Mouse (Mus musculus): ENCODE results near the gene Hspb6. TPM values are rescaled to one million over a fixed set of nuclear protein-coding genes. Genes with fewer than 3 reads are reported as not detected.
A peak's percentile ranks its signal among the peaks of the same experiment; 100 is the strongest.

Hspb6 gene
- polyA plus RNA-seq (2014; fragmentation: Nextera tagmentation; extraction: Ambion mirVana) = 8.6 and 10.1 TPM in 2 replicates

DNA sequence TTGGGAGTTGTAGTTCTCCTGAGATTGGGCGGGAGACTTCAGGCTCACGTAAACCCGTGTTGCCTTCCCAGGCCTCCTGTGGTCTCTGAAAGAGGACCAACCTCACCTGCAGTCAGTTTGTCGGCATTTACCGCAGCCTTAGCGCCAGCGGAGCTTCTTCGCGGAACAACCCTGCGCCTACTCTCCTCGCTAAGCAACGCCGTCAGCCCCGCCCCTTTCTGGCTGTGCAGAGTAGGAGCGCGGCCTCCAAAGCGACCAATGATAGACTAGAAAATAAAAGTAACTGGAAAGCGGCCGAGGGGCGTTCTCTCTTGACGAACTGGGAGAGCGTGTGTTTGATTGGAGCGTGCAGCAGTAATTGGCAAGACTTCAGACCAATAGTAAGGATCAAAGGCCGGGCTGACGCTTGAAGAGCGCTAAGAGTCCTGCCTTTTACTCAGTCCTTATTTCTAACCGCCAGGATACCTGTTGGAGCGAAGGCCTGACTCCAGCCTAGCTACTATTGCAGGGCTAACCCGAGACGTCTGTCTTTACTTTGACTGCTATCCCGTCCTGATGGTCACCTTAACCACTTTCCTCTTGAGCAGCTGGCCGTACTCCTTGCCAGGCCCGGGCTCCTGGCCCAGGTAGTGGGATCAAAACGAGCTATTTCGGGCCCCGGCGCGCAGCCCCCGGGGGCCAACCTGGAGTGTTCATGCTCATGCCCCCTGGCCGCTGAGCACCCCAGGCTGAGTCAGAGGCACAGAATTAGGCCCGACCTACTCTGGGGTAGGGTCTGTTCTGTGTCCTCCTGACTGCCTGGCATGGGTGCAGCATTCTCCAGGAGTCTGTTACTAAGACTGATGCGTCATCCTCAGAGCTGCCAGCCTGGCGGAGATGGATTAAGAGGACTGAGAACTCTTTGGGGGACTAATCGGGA is at the start of gene Hspb6, which contains the start of gene Proser3:
Gene Hspb6, plus strand, starts transcription at position 77 of the 919 bp plus-strand sequence.
Gene Proser3, minus strand, starts transcription at position 198 of the 919 bp plus-strand sequence.
- DNase-seq (ENCODE audit: low spot score) = peak; percentile 100
- H3K36me3 ChIP-seq (ENCODE audit: control insufficient read depth, insufficient read depth, low read length) = peaks cover 43% of the 10 kb centered on the region

DNA sequence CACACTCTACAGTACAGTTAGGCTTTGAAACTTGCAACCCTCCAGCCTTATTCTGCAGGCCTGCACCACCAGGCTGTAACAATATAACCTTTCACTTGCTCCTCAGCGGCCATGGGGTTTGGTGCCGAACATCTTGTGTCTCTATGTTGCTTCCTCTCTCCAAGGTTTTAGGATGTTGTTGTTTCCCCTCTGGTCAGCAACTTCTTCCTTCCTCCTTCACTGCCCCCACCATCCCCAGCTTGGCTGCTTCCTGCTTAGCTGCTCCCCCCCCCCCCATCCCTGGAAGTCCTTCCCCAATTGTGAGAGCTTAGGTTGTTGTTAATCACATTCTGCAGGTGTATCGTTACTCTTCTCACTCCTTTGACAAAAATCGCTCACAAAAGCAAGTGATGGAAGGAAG is 43.9 kb upstream of the Hspb6 start:
- no peaks in the 10 kb centered on the region for H3K36me3 ChIP-seq (ENCODE audit: control insufficient read depth, insufficient read depth, low read length)
- no peak overlapping the region for H3K9ac ChIP-seq (ENCODE audit: low read length)
- no peaks in the 10 kb centered on the region for H3K27me3 ChIP-seq (replicated peaks; ENCODE audit: control insufficient read depth, insufficient read depth, low read length)
- 82% methylated on average over 4 of the region's 4 CpGs for WGBS
- no peak overlapping the region for H3K4me2 ChIP-seq (ENCODE audit: low read length)
- no peak overlapping the region for H3K4me3 ChIP-seq (ENCODE audit: low read depth, low read length)
- H3K27ac ChIP-seq (ENCODE audit: low read depth, low read length) = no peak overlapping the region
- ATAC-seq (no peak), DNase-seq (ENCODE audit: low spot score) (no peak)
- no peaks in the 10 kb centered on the region for H3K4me1 ChIP-seq (ENCODE audit: control insufficient read depth, insufficient read depth, low read length)
- H3K9me3 ChIP-seq (replicated peaks; ENCODE audit: control insufficient read depth, low read length) = no peaks in the 10 kb centered on the region

More for the DNA sequence above, at the start of gene Hspb6, which contains the start of gene Proser3:
- H3K27ac ChIP-seq (ENCODE audit: low read depth, low read length) = peak within 1 kb of the TSS; percentile 88
- H3K4me1 ChIP-seq (ENCODE audit: control insufficient read depth, insufficient read depth, low read length) = peaks cover 10% of the 10 kb centered on the region; the same call in 1 of the 2 replicates
- peak; percentile 97 for ATAC-seq
- H3K4me3 ChIP-seq (ENCODE audit: low read depth, low read length) = peak within 1 kb of the TSS; percentile 47
- WGBS = 1% methylated on average over 44 of the region's 44 CpGs
- H3K27me3 ChIP-seq (replicated peaks; ENCODE audit: control insufficient read depth, insufficient read depth, low read length) = no peaks in the 10 kb centered on the region
- peak within 1 kb of the TSS; percentile 77 for H3K4me2 ChIP-seq (ENCODE audit: low read length)
- H3K9me3 ChIP-seq (replicated peaks; ENCODE audit: control insufficient read depth, low read length) = no peaks in the 10 kb centered on the region
- H3K9ac ChIP-seq (ENCODE audit: low read length) = peak within 1 kb of the TSS; percentile 59

DNA sequence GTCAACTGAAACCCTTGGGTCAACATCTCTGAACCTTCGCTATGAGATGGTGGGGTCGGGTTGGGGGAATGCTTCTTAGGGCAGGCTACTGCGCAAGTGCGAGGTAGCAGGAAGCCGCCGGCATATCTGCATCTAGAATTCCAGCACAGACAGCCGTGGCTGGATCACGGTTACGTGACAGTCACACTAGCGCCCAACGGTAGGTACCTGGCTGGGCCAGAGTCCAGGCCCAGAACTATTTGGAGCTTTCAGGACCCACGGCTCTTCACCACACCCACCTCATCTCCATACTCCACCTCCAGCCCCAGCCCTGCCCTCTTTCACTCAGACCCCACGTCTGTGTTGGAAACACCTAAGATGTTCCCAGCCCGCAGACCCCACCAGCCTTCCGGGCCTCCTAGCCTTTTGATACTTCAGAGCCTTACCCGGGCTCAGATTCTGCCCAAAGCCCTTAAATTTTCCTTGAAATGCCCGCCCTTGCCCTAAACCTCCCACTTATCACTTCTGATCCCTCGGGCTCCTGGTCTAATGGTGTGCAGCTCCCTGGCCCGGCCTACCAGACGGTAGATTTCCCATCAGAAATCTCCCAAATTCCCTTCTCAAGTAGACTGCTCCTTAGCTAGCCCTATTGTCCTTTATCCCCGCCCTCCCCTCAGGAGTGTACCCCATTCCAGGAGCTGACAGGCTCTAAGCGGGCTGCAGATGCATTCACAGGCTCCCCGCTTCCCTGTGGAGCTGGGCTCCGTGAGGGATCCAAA is 36.8 kb upstream of the Hspb6 start:
- H3K27ac ChIP-seq (ENCODE audit: low read depth, low read length) = no peak overlapping the region
- no peaks in the 10 kb centered on the region for H3K27me3 ChIP-seq (replicated peaks; ENCODE audit: control insufficient read depth, insufficient read depth, low read length)
- no peak overlapping the region for H3K9ac ChIP-seq (ENCODE audit: low read length)
- ATAC-seq (no peak), DNase-seq (ENCODE audit: low spot score) (no peak)
- no peaks in the 10 kb centered on the region for H3K4me1 ChIP-seq (ENCODE audit: control insufficient read depth, insufficient read depth, low read length)
- WGBS = 57% methylated on average over 24 of the region's 24 CpGs
- no peaks in the 10 kb centered on the region for H3K9me3 ChIP-seq (replicated peaks; ENCODE audit: control insufficient read depth, low read length)
- H3K4me2 ChIP-seq (ENCODE audit: low read length) = no peak overlapping the region
- no peaks in the 10 kb centered on the region for H3K36me3 ChIP-seq (ENCODE audit: control insufficient read depth, insufficient read depth, low read length)
- no peak overlapping the region for H3K4me3 ChIP-seq (ENCODE audit: low read depth, low read length)

DNA sequence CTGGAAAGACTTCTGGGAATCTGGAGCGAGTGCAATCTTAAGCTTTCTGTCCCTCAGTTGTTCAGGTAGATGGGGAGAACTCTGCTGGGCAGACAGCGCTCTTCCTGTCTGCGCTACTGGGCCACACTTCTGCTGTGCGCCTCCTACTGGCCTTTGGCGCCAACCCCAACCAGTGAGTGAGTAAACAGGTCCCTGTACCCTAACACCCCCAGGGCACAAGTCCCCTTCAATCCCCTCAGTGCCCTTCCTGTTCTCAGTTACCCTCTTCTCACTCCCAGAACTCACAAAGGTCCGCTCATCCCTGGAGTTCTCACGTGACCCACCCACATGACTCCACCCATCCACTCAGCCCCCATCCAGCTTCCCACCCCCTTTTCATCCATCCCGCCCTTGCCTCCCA is 33.7 kb upstream of the Hspb6 start:
- H3K4me3 ChIP-seq (ENCODE audit: low read depth, low read length) = no peak overlapping the region
- H3K4me1 ChIP-seq (ENCODE audit: control insufficient read depth, insufficient read depth, low read length) = no peaks in the 10 kb centered on the region
- no peak overlapping the region for H3K9ac ChIP-seq (ENCODE audit: low read length)
- WGBS = 39% methylated on average over 8 of the region's 8 CpGs
- H3K27me3 ChIP-seq (replicated peaks; ENCODE audit: control insufficient read depth, insufficient read depth, low read length) = no peaks in the 10 kb centered on the region
- no peak for DNase-seq (ENCODE audit: low spot score)
- peaks cover 14% of the 10 kb centered on the region for H3K36me3 ChIP-seq (ENCODE audit: control insufficient read depth, insufficient read depth, low read length)
- ATAC-seq = no peak
- no peaks in the 10 kb centered on the region for H3K9me3 ChIP-seq (replicated peaks; ENCODE audit: control insufficient read depth, low read length)
- no peak overlapping the region for H3K4me2 ChIP-seq (ENCODE audit: low read length)
- H3K27ac ChIP-seq (ENCODE audit: low read depth, low read length) = no peak overlapping the region

DNA sequence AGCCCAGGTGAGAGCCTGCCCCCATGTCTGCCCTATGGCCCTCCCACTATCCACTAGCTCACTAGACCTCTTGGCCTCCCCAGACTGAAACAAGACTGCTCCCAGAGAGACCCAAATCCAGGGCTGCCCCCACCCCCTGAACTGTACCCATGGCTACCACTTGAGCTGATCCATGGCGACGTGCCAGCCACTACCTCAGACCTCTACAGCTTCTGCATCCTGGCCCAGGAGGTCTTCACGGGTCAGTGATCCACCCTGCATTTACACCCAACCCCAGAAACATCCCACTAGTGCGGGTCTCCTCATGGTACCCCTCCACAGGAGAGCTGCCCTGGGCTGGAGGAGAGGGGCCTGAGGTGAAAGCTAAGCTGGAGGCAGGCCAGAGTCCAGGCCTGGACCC is 31.6 kb upstream of the Hspb6 start:
- Histone ChIP-seq H3K4me2 (ENCODE audit: low read length) (no peak overlapping the region), H3K27ac (ENCODE audit: low read depth, low read length) (no peak overlapping the region), H3K9ac (ENCODE audit: low read length) (no peak overlapping the region), H3K27me3 (replicated peaks; ENCODE audit: control insufficient read depth, insufficient read depth, low read length) (no peaks in the 10 kb centered on the region), H3K4me1 (ENCODE audit: control insufficient read depth, insufficient read depth, low read length) (no peaks in the 10 kb centered on the region), H3K36me3 (ENCODE audit: control insufficient read depth, insufficient read depth, low read length) (peaks cover 35% of the 10 kb centered on the region), H3K9me3 (replicated peaks; ENCODE audit: control insufficient read depth, low read length) (no peaks in the 10 kb centered on the region), H3K4me3 (ENCODE audit: low read depth, low read length) (no peak overlapping the region)
- DNase-seq (ENCODE audit: low spot score) = peak; percentile 33
- 0 out of 2 replicates have a peak, but pooled peaks have one; percentile 33 for ATAC-seq
- WGBS = 59% methylated on average over 4 of the region's 4 CpGs

DNA sequence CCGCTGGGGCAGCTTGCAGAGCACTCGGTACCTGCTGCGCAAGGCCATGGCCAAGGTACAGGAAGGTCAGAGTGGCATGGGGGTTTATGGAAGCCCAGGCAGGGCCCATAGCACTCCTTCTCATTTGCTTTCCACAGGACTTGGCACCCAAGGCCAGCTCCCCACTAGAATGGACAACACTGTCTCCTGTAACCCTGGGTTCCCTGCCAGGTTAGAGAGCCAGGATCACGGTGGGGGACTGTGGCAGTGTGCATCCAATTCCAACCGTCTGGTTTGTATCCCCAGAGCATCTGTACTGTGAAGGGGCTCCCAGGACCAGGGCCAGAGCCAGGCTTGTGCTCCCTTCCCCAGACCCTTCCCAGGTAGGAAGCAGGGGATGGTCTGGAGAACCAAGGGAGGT is 31.1 kb upstream of the Hspb6 start:
- Histone ChIP-seq H3K27me3 (replicated peaks; ENCODE audit: control insufficient read depth, insufficient read depth, low read length) (no peaks in the 10 kb centered on the region), H3K9ac (ENCODE audit: low read length) (no peak overlapping the region), H3K4me1 (ENCODE audit: control insufficient read depth, insufficient read depth, low read length) (no peaks in the 10 kb centered on the region), H3K27ac (ENCODE audit: low read depth, low read length) (0 out of 2 replicates have a peak overlapping the region, but pooled peaks have one; percentile 39), H3K4me2 (ENCODE audit: low read length) (no peak overlapping the region), H3K36me3 (ENCODE audit: control insufficient read depth, insufficient read depth, low read length) (peaks cover 39% of the 10 kb centered on the region), H3K4me3 (ENCODE audit: low read depth, low read length) (no peak overlapping the region), H3K9me3 (replicated peaks; ENCODE audit: control insufficient read depth, low read length) (no peaks in the 10 kb centered on the region)
- no peak for DNase-seq (ENCODE audit: low spot score)
- 78% methylated on average over 5 of the region's 5 CpGs for WGBS
- ATAC-seq = 0 out of 2 replicates have a peak, but pooled peaks have one; percentile 10

DNA sequence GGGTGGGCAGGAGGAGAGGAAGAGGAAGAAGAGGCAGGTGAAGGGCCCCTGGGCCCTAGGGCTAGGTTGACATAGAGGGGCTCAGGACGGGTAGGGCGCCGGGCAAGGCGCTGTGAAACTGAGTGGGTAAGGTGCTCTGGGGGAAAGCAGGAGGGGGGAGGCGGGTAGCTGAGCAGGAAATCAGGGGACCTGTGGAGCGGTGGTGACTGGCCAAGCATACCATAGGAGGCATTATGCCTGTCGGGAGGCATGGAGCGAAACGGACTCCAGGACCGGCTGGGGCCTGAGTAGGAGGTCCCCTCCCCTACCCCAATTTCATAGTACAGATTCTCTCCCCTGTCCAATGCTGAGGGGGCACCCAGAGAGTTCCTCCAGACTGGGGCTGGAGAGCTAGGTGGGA is 29.1 kb upstream of the Hspb6 start:
- WGBS = 87% methylated on average over 10 of the region's 10 CpGs
- H3K36me3 ChIP-seq (ENCODE audit: control insufficient read depth, insufficient read depth, low read length) = peaks cover 59% of the 10 kb centered on the region

DNA sequence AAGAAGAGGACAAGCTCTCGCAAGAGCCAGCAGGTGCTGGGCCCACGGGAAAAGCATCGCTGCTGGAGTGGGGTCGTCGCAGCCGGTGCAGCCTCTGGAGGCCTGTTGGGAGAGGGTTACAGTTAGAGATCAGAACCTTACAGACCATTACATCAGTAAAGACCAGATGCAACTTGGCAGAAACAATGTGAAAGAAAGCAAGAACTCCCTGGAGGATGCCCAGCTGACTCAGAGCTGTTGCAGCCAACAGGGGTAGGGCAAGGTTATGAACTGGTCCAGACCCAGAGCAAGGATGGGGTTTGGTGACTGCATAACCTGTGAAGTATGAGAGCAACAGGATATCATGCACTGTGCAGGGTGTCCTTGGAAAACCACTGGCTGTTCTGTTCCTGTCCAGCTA is 27.5 kb upstream of the Hspb6 start:
- H3K27ac ChIP-seq (ENCODE audit: low read depth, low read length) = no peak overlapping the region
- no peak overlapping the region for H3K4me3 ChIP-seq (ENCODE audit: low read depth, low read length)
- H3K9me3 ChIP-seq (replicated peaks; ENCODE audit: control insufficient read depth, low read length) = no peaks in the 10 kb centered on the region
- H3K27me3 ChIP-seq (replicated peaks; ENCODE audit: control insufficient read depth, insufficient read depth, low read length) = no peaks in the 10 kb centered on the region
- peaks cover 76% of the 10 kb centered on the region for H3K36me3 ChIP-seq (ENCODE audit: control insufficient read depth, insufficient read depth, low read length)
- H3K4me1 ChIP-seq (ENCODE audit: control insufficient read depth, insufficient read depth, low read length) = no peaks in the 10 kb centered on the region
- DNase-seq (ENCODE audit: low spot score) (no peak), ATAC-seq (no peak)
- no peak overlapping the region for H3K4me2 ChIP-seq (ENCODE audit: low read length)
- no peak overlapping the region for H3K9ac ChIP-seq (ENCODE audit: low read length)
- WGBS = 82% methylated on average over 6 of the region's 6 CpGs

More for the DNA sequence above, 29.1 kb upstream of the Hspb6 start:
- Histone ChIP-seq H3K27ac (ENCODE audit: low read depth, low read length) (no peak overlapping the region), H3K4me3 (ENCODE audit: low read depth, low read length) (no peak overlapping the region), H3K4me2 (ENCODE audit: low read length) (no peak overlapping the region), H3K9ac (ENCODE audit: low read length) (no peak overlapping the region), H3K27me3 (replicated peaks; ENCODE audit: control insufficient read depth, insufficient read depth, low read length) (no peaks in the 10 kb centered on the region), H3K4me1 (ENCODE audit: control insufficient read depth, insufficient read depth, low read length) (no peaks in the 10 kb centered on the region), H3K9me3 (replicated peaks; ENCODE audit: control insufficient read depth, low read length) (no peaks in the 10 kb centered on the region)
- DNase-seq (ENCODE audit: low spot score) (no peak), ATAC-seq (no peak)
